Mouse (Mus musculus): ENCODE results near the gene Esf1. TPM values are rescaled to one million over a fixed set of nuclear protein-coding genes. Genes with fewer than 3 reads are reported as not detected.
"Not testable (repeated sequence)": the region's sequence is repeated elsewhere in the genome, so short reads cannot be mapped to it uniquely, and the experiment has no call there.

Gene Esf1
- 19.8 and 23.6 TPM in 2 replicates for polyA plus RNA-seq (2015; fragmentation: Nextera tagmentation; extraction: Ambion mirVana)

DNA sequence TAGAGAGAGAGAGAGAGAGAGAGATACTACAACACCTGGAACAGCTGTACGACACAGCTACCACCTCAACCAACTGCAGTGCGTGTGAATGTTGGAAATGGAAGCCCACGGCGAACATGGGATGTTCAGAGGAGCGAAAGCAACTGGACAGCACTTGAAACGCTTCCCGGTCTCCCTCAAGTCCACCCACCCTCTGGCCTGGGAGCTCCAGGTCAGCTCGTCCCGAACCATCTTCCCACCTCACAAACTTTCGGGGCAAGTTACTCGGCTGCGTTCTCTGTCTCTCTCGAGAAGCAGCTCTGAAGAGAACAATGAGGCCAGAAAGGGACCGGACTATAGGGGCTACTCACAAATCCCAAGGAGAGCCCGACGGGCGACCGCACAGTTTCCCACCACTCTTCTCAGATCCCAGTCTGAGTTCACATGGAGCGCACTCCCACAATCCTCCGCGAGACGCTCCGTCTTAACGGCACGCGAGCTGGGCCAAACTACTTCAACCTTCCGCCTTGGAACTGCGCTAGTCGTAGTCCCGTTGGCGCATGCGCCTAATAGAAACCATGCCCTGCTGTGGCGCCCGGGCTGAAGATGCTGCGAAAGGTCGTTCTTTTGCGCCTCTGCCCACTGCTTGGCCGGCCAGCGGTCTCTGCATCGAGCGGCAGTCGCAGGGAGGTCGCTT, at the start of gene Esf1, which contains the start of gene Ndufaf5:
TSS of gene Esf1 (minus strand) at position 438 of the 676 bp plus-strand sequence.
TSS of gene Ndufaf5 (plus strand) at position 523 of the 676 bp plus-strand sequence.
- Histone ChIP-seq H3K4me2 (ENCODE audit: low read depth, low read length) (peak within 1 kb of the TSS; percentile 71), H3K9ac (ENCODE audit: low read length) (peak within 1 kb of the TSS; percentile 77), H3K27ac (ENCODE audit: low read length) (peak within 1 kb of the TSS; percentile 85), H3K9me3 (replicated peaks; ENCODE audit: control insufficient read depth, low read length) (no peaks in the 10 kb centered on the region), H3K4me3 (replicated peaks; ENCODE audit: low read length) (peak within 1 kb of the TSS; percentile 68), H3K36me3 (ENCODE audit: control insufficient read depth, insufficient read depth, low read length) (0 out of 2 replicates have a peak, but pooled peaks cover 2% of the 10 kb centered on the region), H3K4me1 (ENCODE audit: control insufficient read depth, insufficient read depth, low read length) (peaks cover 3% of the 10 kb centered on the region; the same call in 1 of the 2 replicates), H3K27me3 (ENCODE audit: control insufficient read depth, insufficient read depth, low read length) (no peaks in the 10 kb centered on the region)
- peak; percentile 98 for ATAC-seq (ENCODE audit: insufficient read depth, low FRiP score)
- under 1% methylated on average over 43 of the region's 43 CpGs for WGBS

DNA sequence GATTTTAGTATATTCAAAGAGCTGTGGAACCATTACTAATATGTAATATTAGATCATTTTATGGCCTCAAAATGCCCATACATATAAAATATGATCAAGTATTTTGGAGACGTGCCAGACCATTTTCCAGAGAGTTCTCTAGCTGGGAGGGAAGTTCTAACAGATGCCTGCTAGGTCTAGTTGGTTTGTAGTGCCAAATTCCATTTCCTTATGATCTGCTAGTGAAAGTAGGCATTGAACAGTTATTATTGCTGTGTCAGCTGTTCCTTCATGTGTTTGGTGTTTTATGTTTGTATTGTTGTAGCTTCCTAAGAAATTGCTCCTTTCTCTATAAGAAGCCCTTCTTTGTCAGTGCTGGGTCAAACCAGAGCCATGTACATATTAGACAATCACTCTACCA, 45.6 kb upstream of the Esf1 start:
- Histone ChIP-seq H3K4me2 (ENCODE audit: low read depth, low read length) (no peak overlapping the region), H3K9ac (ENCODE audit: low read length) (no peak overlapping the region), H3K4me1 (ENCODE audit: control insufficient read depth, insufficient read depth, low read length) (no peaks in the 10 kb centered on the region), H3K27ac (ENCODE audit: low read length) (no peak overlapping the region), H3K36me3 (ENCODE audit: control insufficient read depth, insufficient read depth, low read length) (no peaks in the 10 kb centered on the region), H3K27me3 (ENCODE audit: control insufficient read depth, insufficient read depth, low read length) (no peaks in the 10 kb centered on the region), H3K4me3 (replicated peaks; ENCODE audit: low read length) (no peak overlapping the region), H3K9me3 (replicated peaks; ENCODE audit: control insufficient read depth, low read length) (no peaks in the 10 kb centered on the region)
- no peak for ATAC-seq (ENCODE audit: insufficient read depth, low FRiP score)
- WGBS, result 72% methylated on average over 1 of the region's 1 CpGs

DNA sequence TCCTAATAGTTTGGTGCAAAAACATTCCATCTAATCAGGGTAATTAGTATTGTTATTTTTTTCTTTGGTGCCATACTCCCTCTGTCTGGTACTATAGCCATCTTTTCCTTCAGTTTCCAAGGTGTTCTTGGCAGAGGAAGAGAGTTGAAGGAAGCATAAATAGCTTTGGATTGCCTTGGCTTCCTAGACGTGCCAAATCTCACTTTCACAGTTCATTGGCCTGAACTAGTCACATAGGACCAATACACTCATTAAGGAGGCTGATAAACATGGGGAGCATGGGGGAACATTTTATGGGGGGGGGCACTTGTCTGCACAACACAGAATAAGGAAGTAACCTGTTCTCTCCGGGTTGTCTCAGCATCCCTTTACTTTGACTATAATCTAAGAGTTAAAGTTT, 45.1 kb upstream of the Esf1 start:
- no peak for ATAC-seq (ENCODE audit: insufficient read depth, low FRiP score)

GRCm38 (mm10) chr2:140214519-140215027, 44.2 kb upstream of the Esf1 start:
- Histone ChIP-seq H3K9ac (ENCODE audit: low read length) (no peak overlapping the region), H3K27ac (ENCODE audit: low read length) (no peak overlapping the region), H3K36me3 (ENCODE audit: control insufficient read depth, insufficient read depth, low read length) (no peaks in the 10 kb centered on the region), H3K9me3 (replicated peaks; ENCODE audit: control insufficient read depth, low read length) (no peaks in the 10 kb centered on the region), H3K4me1 (ENCODE audit: control insufficient read depth, insufficient read depth, low read length) (no peaks in the 10 kb centered on the region), H3K4me2 (ENCODE audit: low read depth, low read length) (no peak overlapping the region), H3K4me3 (replicated peaks; ENCODE audit: low read length) (no peak overlapping the region), H3K27me3 (ENCODE audit: control insufficient read depth, insufficient read depth, low read length) (no peaks in the 10 kb centered on the region)
- 86% methylated on average over 4 of the region's 4 CpGs for WGBS
- ATAC-seq (ENCODE audit: insufficient read depth, low FRiP score), result no peak

More for the DNA sequence above, 45.1 kb upstream of the Esf1 start:
- Histone ChIP-seq H3K36me3 (ENCODE audit: control insufficient read depth, insufficient read depth, low read length) (no peaks in the 10 kb centered on the region), H3K4me1 (ENCODE audit: control insufficient read depth, insufficient read depth, low read length) (no peaks in the 10 kb centered on the region), H3K27ac (ENCODE audit: low read length) (no peak overlapping the region), H3K4me3 (replicated peaks; ENCODE audit: low read length) (no peak overlapping the region), H3K4me2 (ENCODE audit: low read depth, low read length) (no peak overlapping the region), H3K9ac (ENCODE audit: low read length) (no peak overlapping the region), H3K27me3 (ENCODE audit: control insufficient read depth, insufficient read depth, low read length) (no peaks in the 10 kb centered on the region), H3K9me3 (replicated peaks; ENCODE audit: control insufficient read depth, low read length) (no peaks in the 10 kb centered on the region)
- 67% methylated on average over 2 of the region's 2 CpGs for WGBS

DNA sequence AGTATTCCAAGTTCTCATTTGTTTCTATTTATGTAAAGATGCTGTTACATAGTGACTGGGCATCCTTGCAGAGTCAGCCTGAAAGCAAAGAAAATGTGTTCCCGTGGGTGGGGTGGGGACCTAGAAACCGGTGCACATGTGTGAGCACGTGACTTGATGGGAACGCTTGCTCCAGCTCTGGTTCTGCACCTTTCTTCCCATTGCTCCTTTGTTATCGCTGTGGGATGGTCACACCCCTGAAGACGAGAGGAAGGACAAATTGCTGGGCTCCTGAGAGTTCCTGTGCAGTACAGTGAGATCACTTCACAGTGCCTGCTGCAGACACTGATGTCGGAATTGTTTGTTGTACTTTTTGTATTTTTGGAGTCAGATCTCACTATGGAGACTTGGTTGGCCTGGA, 33.4 kb upstream of the Esf1 start:
- 92% methylated on average over 7 of the region's 7 CpGs for WGBS
- ATAC-seq (ENCODE audit: insufficient read depth, low FRiP score), result no peak

GRCm38 (mm10) chr2:140202573-140202972, 32.2 kb upstream of the Esf1 start:
- H3K9me3 ChIP-seq (replicated peaks; ENCODE audit: control insufficient read depth, low read length), result no peaks in the 10 kb centered on the region
- 0 out of 2 replicates have a peak, but pooled peaks cover 2% of the 10 kb centered on the region for H3K36me3 ChIP-seq (ENCODE audit: control insufficient read depth, insufficient read depth, low read length)
- H3K4me1 ChIP-seq (ENCODE audit: control insufficient read depth, insufficient read depth, low read length), result no peaks in the 10 kb centered on the region
- H3K4me3 ChIP-seq (replicated peaks; ENCODE audit: low read length), result no peak overlapping the region
- no peaks in the 10 kb centered on the region for H3K27me3 ChIP-seq (ENCODE audit: control insufficient read depth, insufficient read depth, low read length)
- no peak for ATAC-seq (ENCODE audit: insufficient read depth, low FRiP score)
- H3K9ac ChIP-seq (ENCODE audit: low read length), result no peak overlapping the region
- 86% methylated on average over 5 of the region's 5 CpGs for WGBS
- no peak overlapping the region for H3K27ac ChIP-seq (ENCODE audit: low read length)
- no peak overlapping the region for H3K4me2 ChIP-seq (ENCODE audit: low read depth, low read length)

More for the DNA sequence above, 33.4 kb upstream of the Esf1 start:
- no peaks in the 10 kb centered on the region for H3K27me3 ChIP-seq (ENCODE audit: control insufficient read depth, insufficient read depth, low read length)
- no peak overlapping the region for H3K4me2 ChIP-seq (ENCODE audit: low read depth, low read length)
- H3K9ac ChIP-seq (ENCODE audit: low read length), result no peak overlapping the region
- H3K4me3 ChIP-seq (replicated peaks; ENCODE audit: low read length), result no peak overlapping the region
- no peak overlapping the region for H3K27ac ChIP-seq (ENCODE audit: low read length)
- H3K36me3 ChIP-seq (ENCODE audit: control insufficient read depth, insufficient read depth, low read length), result 0 out of 2 replicates have a peak, but pooled peaks cover 2% of the 10 kb centered on the region
- H3K9me3 ChIP-seq (replicated peaks; ENCODE audit: control insufficient read depth, low read length), result no peaks in the 10 kb centered on the region; the same call in 1 of the 2 replicates
- no peaks in the 10 kb centered on the region for H3K4me1 ChIP-seq (ENCODE audit: control insufficient read depth, insufficient read depth, low read length)

GRCm38 (mm10) chr2:140200713-140201112, 30.3 kb upstream of the Esf1 start:
- no peak for ATAC-seq (ENCODE audit: insufficient read depth, low FRiP score)
- 76% methylated on average over 2 of the region's 2 CpGs for WGBS
- H3K27me3 ChIP-seq (ENCODE audit: control insufficient read depth, insufficient read depth, low read length), result no peaks in the 10 kb centered on the region
- H3K9me3 ChIP-seq (replicated peaks; ENCODE audit: control insufficient read depth, low read length), result no peaks in the 10 kb centered on the region
- no peaks in the 10 kb centered on the region for H3K4me1 ChIP-seq (ENCODE audit: control insufficient read depth, insufficient read depth, low read length)
- no peak overlapping the region for H3K4me3 ChIP-seq (replicated peaks; ENCODE audit: low read length)
- no peak overlapping the region for H3K4me2 ChIP-seq (ENCODE audit: low read depth, low read length)
- H3K36me3 ChIP-seq (ENCODE audit: control insufficient read depth, insufficient read depth, low read length), result 0 out of 2 replicates have a peak, but pooled peaks cover 2% of the 10 kb centered on the region
- no peak overlapping the region for H3K9ac ChIP-seq (ENCODE audit: low read length)
- H3K27ac ChIP-seq (ENCODE audit: low read length), result no peak overlapping the region

DNA sequence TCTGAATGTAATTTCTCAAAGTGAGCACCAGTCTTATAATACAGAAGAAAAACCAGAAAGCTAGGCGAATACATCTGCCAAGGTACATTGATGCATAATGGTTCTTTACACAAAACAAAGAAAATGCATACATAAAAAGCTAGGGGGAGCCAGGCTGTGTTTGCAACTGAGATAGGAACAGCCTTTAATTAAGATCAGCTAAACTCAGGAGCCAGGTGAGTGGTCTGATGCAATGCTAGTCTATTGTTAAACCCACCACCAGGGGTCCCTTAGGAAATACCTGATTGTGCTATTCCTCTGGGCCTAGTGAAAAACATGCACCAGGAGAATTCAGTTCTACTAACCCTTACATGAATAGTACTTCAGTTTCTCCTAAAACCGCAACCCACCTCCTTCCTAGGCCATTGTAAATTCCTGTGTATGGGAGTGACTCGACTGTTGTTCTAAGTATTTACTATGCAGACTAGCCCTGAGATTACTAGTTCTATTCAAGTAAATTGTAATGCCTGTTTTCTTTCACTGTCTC, 15.4 kb upstream of the Esf1 start:
- H3K27ac ChIP-seq (ENCODE audit: low read length); ATAC-seq (ENCODE audit: insufficient read depth, low FRiP score); H3K4me2 ChIP-seq (ENCODE audit: low read depth, low read length); H3K4me1 ChIP-seq (ENCODE audit: control insufficient read depth, insufficient read depth, low read length); H3K9ac ChIP-seq (ENCODE audit: low read length); H3K27me3 ChIP-seq (ENCODE audit: control insufficient read depth, insufficient read depth, low read length); H3K36me3 ChIP-seq (ENCODE audit: control insufficient read depth, insufficient read depth, low read length); H3K4me3 ChIP-seq (replicated peaks; ENCODE audit: low read length); H3K9me3 ChIP-seq (replicated peaks; ENCODE audit: control insufficient read depth, low read length): not testable (repeated sequence)
- WGBS, result 91% methylated on average over 3 of the region's 3 CpGs

Measured in stomach, embryonic 16.5 days (tissue).